Mouse (Mus musculus) brain, embryonic 14.5 days (tissue): ENCODE results near the gene Smim4.

Source experiments
- CTCF ChIP-seq: fragments of 200-500 bp; IDR thresholded peaks from 2 replicates; pipeline ENCODE4 v1.5.1; 2012; ENCODE audit warnings: inconsistent platforms, mild to moderate bottlenecking, moderate library complexity, borderline replicate concordance; ENCODE audit not compliant: insufficient read depth, insufficient read length; ENCODE audit errors: extremely low read depth
- POLR2A ChIP-seq: fragments of 200-500 bp; IDR thresholded peaks from 2 replicates; pipeline ENCODE4 v1.6.1; 2012; ENCODE audit warnings: mild to moderate bottlenecking, inconsistent platforms, borderline replicate concordance; ENCODE audit not compliant: poor library complexity, insufficient read depth, insufficient read length, severe bottlenecking; ENCODE audit errors: extremely low read depth

DNA sequence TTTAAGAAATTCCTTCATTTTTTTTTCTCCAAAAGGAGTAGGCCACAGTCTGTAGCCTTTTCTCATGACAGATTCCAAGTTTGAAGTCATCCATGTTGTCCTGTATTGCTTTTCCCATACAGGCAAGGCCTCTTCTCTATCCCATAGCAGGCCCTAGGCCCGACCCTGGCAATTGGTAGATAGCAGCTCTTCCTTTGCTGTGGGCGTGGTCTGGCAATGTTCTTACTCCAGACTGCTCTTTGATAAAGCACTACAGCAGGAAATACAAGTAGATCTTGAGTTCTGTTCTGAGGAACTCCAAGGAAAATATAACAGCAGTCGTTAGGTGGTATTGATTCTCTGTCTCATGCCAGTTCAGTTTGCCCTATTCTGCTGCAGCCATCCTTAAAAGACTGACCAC is 18.1 kb downstream of the Smim4 start:
- TF ChIP-seq CTCF (no peak), POLR2A (no peak)
